Mouse (Mus musculus) liver, postnatal 0 days (tissue): Measurements from ENCODE around the gene Pde4d. TPM values are rescaled to one million over a fixed set of nuclear protein-coding genes. Genes with fewer than 3 reads are reported as not detected.
A peak's percentile ranks its signal among the peaks of the same experiment; 100 is the strongest.

ENCODE experiments used
- ATAC-seq: fragments of 200-750 bp; cut with Nextera tagmentation; 2 replicates; pipeline ENCODE4 v1.8.0; 2017; ENCODE audit warnings: mild to moderate bottlenecking, moderate library complexity
- DNase-seq: peaks from one replicate; pipeline ENCODE4 v3.0.0-alpha.2; 2016
- H3K27ac ChIP-seq: fragments of 300-500 bp; sonication (generic); 2 replicates; pipeline ENCODE4 v1.5.1; 2014; ENCODE audit warnings: antibody characterized with exemption, moderate library complexity, mild to moderate bottlenecking, low read depth
- H3K27me3 ChIP-seq: fragments of 300-500 bp; sonication (generic); 2 replicates; pipeline ENCODE4 v1.6.1; 2014; ENCODE audit warnings: low read length, control low read depth, mixed read lengths; ENCODE audit not compliant: insufficient read depth
- H3K36me3 ChIP-seq: fragments of 300-500 bp; sonication (generic); replicated peaks from 2 replicates; pipeline ENCODE4 v1.6.1; 2014; ENCODE audit warnings: mild to moderate bottlenecking, control low read depth, low read length, moderate library complexity, mixed read lengths; ENCODE audit not compliant: insufficient read depth
- H3K4me1 ChIP-seq: fragments of 300-500 bp; sonication (generic); 2 replicates; pipeline ENCODE4 v1.6.1; 2014; ENCODE audit warnings: antibody characterized with exemption, mild to moderate bottlenecking, control low read depth; ENCODE audit not compliant: insufficient read depth
- H3K4me2 ChIP-seq: fragments of 300-500 bp; sonication (generic); 2 replicates; pipeline ENCODE4 v1.6.1; 2014; ENCODE audit warnings: low read depth, mild to moderate bottlenecking, low read length, moderate library complexity, mixed read lengths
- H3K4me3 ChIP-seq: fragments of 300-500 bp; sonication (generic); 2 replicates; pipeline ENCODE4 v1.5.1; 2014; ENCODE audit warnings: low read depth, low read length
- H3K9ac ChIP-seq: fragments of 300-500 bp; sonication (generic); replicated peaks from 2 replicates; pipeline ENCODE4 v1.6.1; 2014; ENCODE audit warnings: mild to moderate bottlenecking, moderate library complexity
- H3K9me3 ChIP-seq: fragments of 300-500 bp; sonication (generic); 2 replicates; pipeline ENCODE4 v1.6.1; 2016; ENCODE audit warnings: mild to moderate bottlenecking, control low read depth, low read length, mixed read lengths
- CTCF ChIP-seq: sonication (generic); IDR thresholded peaks from 2 replicates; pipeline ENCODE4 v1.5.1; 2016; ENCODE audit warnings: antibody characterized with exemption, low read depth
- EP300 ChIP-seq: IDR thresholded peaks from 2 replicates; pipeline ENCODE4 v1.6.1; 2016; ENCODE audit warnings: antibody characterized with exemption, low read depth, mild to moderate bottlenecking
- WGBS: fragments of 180-500 bp; shearing (Covaris S2); extraction: QIAGEN DNeasy Blood & Tissue Kit; methylation state at CpG from one replicate; pipeline ENCODE4 v1.1.7; 2014; ENCODE audit not compliant: insufficient replicate concordance; 5-methylcytosine and 5-hydroxymethylcytosine counted together
- polyA plus RNA-seq: library from polyadenylated mRNA; unstranded; fragments of >200 nt; fragmentation: Nextera tagmentation; extraction: Ambion mirVana; gene quantifications from 2 replicates; pipeline ENCODE4 v1.2.1, GENCODE M21; 2015

Pde4d gene
- polyA plus RNA-seq, 1 experiment from 2014 or later: 6.1 TPM

- ATAC-seq (no peak), DNase-seq (no peak)
- 75% methylated on average over 7 of the region's 7 CpGs for WGBS
- Histone ChIP-seq H3K4me1 (no peaks in the 10 kb centered on the region), H3K4me3 (no peak overlapping the region), H3K4me2 (no peak overlapping the region), H3K9ac (no peak overlapping the region), H3K36me3 (no peaks in the 10 kb centered on the region), H3K9me3 (no peaks in the 10 kb centered on the region), H3K27ac (no peak overlapping the region), H3K27me3 (no peaks in the 10 kb centered on the region)
- TF ChIP-seq CTCF (no peak), EP300 (no peak)
These were observed 904.3 kb downstream of the Pde4d start for GRCm38 (mm10) chr13:109354017-109354416.

- Histone ChIP-seq H3K9ac (no peak overlapping the region), H3K4me1 (no peaks in the 10 kb centered on the region), H3K4me2 (no peak overlapping the region), H3K27me3 (no peaks in the 10 kb centered on the region), H3K4me3 (no peak overlapping the region), H3K9me3 (no peaks in the 10 kb centered on the region), H3K27ac (no peak overlapping the region), H3K36me3 (no peaks in the 10 kb centered on the region)
- WGBS: 74% methylated on average over 7 of the region's 7 CpGs
- DNase-seq: no peak
- no peak for TF ChIP-seq EP300
- TF ChIP-seq CTCF: peak; percentile 68
- no peak for ATAC-seq
These were observed 906.5 kb downstream of the Pde4d start for GRCm38 (mm10) chr13:109356252-109356651.

GRCm38 (mm10) chr13:109359994-109360393, 910.2 kb downstream of the Pde4d start:
- no peak overlapping the region for H3K27ac ChIP-seq
- DNase-seq (no peak), ATAC-seq (no peak)
- WGBS: 49% methylated on average over 2 of the region's 2 CpGs
- H3K4me3 ChIP-seq: no peak overlapping the region
- no peaks in the 10 kb centered on the region for H3K4me1 ChIP-seq
- H3K9ac ChIP-seq: no peak overlapping the region
- H3K27me3 ChIP-seq: no peaks in the 10 kb centered on the region
- H3K36me3 ChIP-seq: no peaks in the 10 kb centered on the region
- TF ChIP-seq CTCF: no peak
- TF ChIP-seq EP300: no peak
- no peak overlapping the region for H3K4me2 ChIP-seq
- no peaks in the 10 kb centered on the region for H3K9me3 ChIP-seq

- Histone ChIP-seq H3K9ac (no peak overlapping the region), H3K36me3 (no peaks in the 10 kb centered on the region), H3K9me3 (no peaks in the 10 kb centered on the region), H3K4me1 (no peaks in the 10 kb centered on the region), H3K27me3 (no peaks in the 10 kb centered on the region), H3K4me3 (no peak overlapping the region), H3K27ac (no peak overlapping the region), H3K4me2 (no peak overlapping the region)
- TF ChIP-seq CTCF (no peak), EP300 (no peak)
- DNase-seq (no peak), ATAC-seq (no peak)
- WGBS: 79% methylated on average over 6 of the region's 6 CpGs
These were observed 912.6 kb downstream of the Pde4d start for GRCm38 (mm10) chr13:109362340-109362739.

- DNase-seq (no peak), ATAC-seq (no peak)
- no peaks in the 10 kb centered on the region for H3K4me1 ChIP-seq
- no peak overlapping the region for H3K27ac ChIP-seq
- no peaks in the 10 kb centered on the region for H3K9me3 ChIP-seq
- H3K27me3 ChIP-seq: no peaks in the 10 kb centered on the region
- no peak overlapping the region for H3K9ac ChIP-seq
- no peak overlapping the region for H3K4me3 ChIP-seq
- WGBS: 61% methylated on average over 5 of the region's 5 CpGs
- TF ChIP-seq EP300 (no peak), CTCF (no peak)
- H3K4me2 ChIP-seq: no peak overlapping the region
- H3K36me3 ChIP-seq: no peaks in the 10 kb centered on the region
These were observed 924.7 kb downstream of the Pde4d start for GRCm38 (mm10) chr13:109374465-109374864.

- Histone ChIP-seq H3K4me2 (no peak overlapping the region), H3K36me3 (no peaks in the 10 kb centered on the region), H3K9ac (no peak overlapping the region), H3K4me3 (no peak overlapping the region), H3K27ac (no peak overlapping the region), H3K27me3 (no peaks in the 10 kb centered on the region), H3K4me1 (no peaks in the 10 kb centered on the region), H3K9me3 (no peaks in the 10 kb centered on the region)
- DNase-seq: no peak
- ATAC-seq: no peak
- TF ChIP-seq EP300 (no peak), CTCF (no peak)
- WGBS: 69% methylated on average over 1 of the region's 1 CpGs
These were observed 926.9 kb downstream of the Pde4d start for GRCm38 (mm10) chr13:109376681-109377080.

- Histone ChIP-seq H3K9ac (no peak overlapping the region), H3K27me3 (no peaks in the 10 kb centered on the region), H3K36me3 (no peaks in the 10 kb centered on the region), H3K4me2 (no peak overlapping the region), H3K9me3 (no peaks in the 10 kb centered on the region), H3K27ac (no peak overlapping the region), H3K4me3 (no peak overlapping the region), H3K4me1 (no peaks in the 10 kb centered on the region)
- DNase-seq (no peak), ATAC-seq (peak; percentile 76)
- 59% methylated on average over 2 of the region's 2 CpGs for WGBS
- TF ChIP-seq EP300 (no peak), CTCF (no peak)
These were observed 930.4 kb downstream of the Pde4d start for GRCm38 (mm10) chr13:109380149-109380548.
